In genomic region chr4:109475577-109476553, GRCm38 (mm10) we compare ENCODE assay signal across 8 mouse cellular contexts. TPM values are rescaled to one million over a fixed set of nuclear protein-coding genes. Genes with fewer than 3 reads are reported as not detected.
DNase-seq lines count a peak whose midpoint lies in the region; ATAC-seq and TF ChIP-seq lines count a peak whose summit lies in the region.

No protein-coding gene starts in this region.

- no peaks in the 10 kb centered on the region for H3K9me3 ChIP-seq in embryonic facial prominence, embryonic 10.5 days
- no peaks in the 10 kb centered on the region for H3K9me3 ChIP-seq in limb, embryonic 15.5 days
- H3K9me3 ChIP-seq in midbrain, postnatal 0 days (ENCODE audit: low read length): no peaks in the 10 kb centered on the region
- no peaks in the 10 kb centered on the region for H3K9me3 ChIP-seq in stomach, embryonic 14.5 days (ENCODE audit: control insufficient read depth, low read depth, low read length)

- peak; percentile 54 for DNase-seq in 3134 (ENCODE audit: extremely low read depth, insufficient read length, low spot score)
- DNase-seq in adrenal gland, adult 2 months: peak; percentile 75
- DNase-seq in embryonic facial prominence, embryonic 10.5 days (ENCODE audit: low spot score): peak; percentile 75
- DNase-seq in heart, adult 18-20 months: peak; percentile 55 to 78
- DNase-seq in kidney, adult 18-20 months: peak; percentile 69
- peak; percentile 30 for DNase-seq in midbrain, postnatal 0 days (ENCODE audit: low spot score)

- H3K9ac ChIP-seq in limb, embryonic 15.5 days: peak overlapping the region; percentile 98
- peak overlapping the region; percentile 75 for H3K9ac ChIP-seq in midbrain, postnatal 0 days (replicated peaks; ENCODE audit: low read length, poor library complexity, severe bottlenecking)
- H3K9ac ChIP-seq in stomach, embryonic 14.5 days (replicated peaks; ENCODE audit: low read depth, low read length): peak overlapping the region; percentile 79

- ATAC-seq in limb, embryonic 15.5 days (ENCODE audit: insufficient number of reproducible peaks, low FRiP score, low TSS enrichment, low read depth): peak; percentile 50
- peak; percentile 75 for ATAC-seq in midbrain, postnatal 0 days (ENCODE audit: low FRiP score)
- peak; percentile 65 for ATAC-seq in stomach, embryonic 14.5 days (ENCODE audit: insufficient number of reproducible peaks, insufficient read depth, low FRiP score, low read depth)

- H3K4me2 ChIP-seq in limb, embryonic 15.5 days: peak overlapping the region; percentile 65
- H3K4me2 ChIP-seq in midbrain, postnatal 0 days (ENCODE audit: low read depth, low read length, poor library complexity, severe bottlenecking): peak overlapping the region; percentile 67
- peak overlapping the region; percentile 78 for H3K4me2 ChIP-seq in stomach, embryonic 14.5 days (replicated peaks; ENCODE audit: low read depth, low read length)

- H3K27me3 ChIP-seq in embryonic facial prominence, embryonic 10.5 days (replicated peaks; ENCODE audit: low read depth, poor library complexity, severe bottlenecking): peaks cover 3% of the 10 kb centered on the region; the same call in 1 of the 2 replicates
- H3K27me3 ChIP-seq in limb, embryonic 15.5 days: no peaks in the 10 kb centered on the region
- no peaks in the 10 kb centered on the region for H3K27me3 ChIP-seq in midbrain, postnatal 0 days (ENCODE audit: insufficient read depth, low read length)
- H3K27me3 ChIP-seq in stomach, embryonic 14.5 days (ENCODE audit: control insufficient read depth, insufficient read depth, low read length): no peaks in the 10 kb centered on the region

- under 1% methylated on average over 68 of the region's 68 CpGs for WGBS in embryonic facial prominence, embryonic 10.5 days
- WGBS in limb, embryonic 15.5 days: under 1% methylated on average over 58 of the region's 68 CpGs
- WGBS in midbrain, postnatal 0 days: under 1% methylated on average over 43 of the region's 68 CpGs
- WGBS in stomach, embryonic 14.5 days: under 1% methylated on average over 47 of the region's 68 CpGs

- peak overlapping the region; percentile 88 for H3K4me3 ChIP-seq in embryonic facial prominence, embryonic 10.5 days
- H3K4me3 ChIP-seq in limb, embryonic 15.5 days: peak overlapping the region; percentile 88
- H3K4me3 ChIP-seq in midbrain, postnatal 0 days (ENCODE audit: low read depth, low read length): peak overlapping the region; percentile 60
- H3K4me3 ChIP-seq in stomach, embryonic 14.5 days (ENCODE audit: low read depth, low read length): peak overlapping the region; percentile 76

- peak overlapping the region; percentile 98 for H3K27ac ChIP-seq in embryonic facial prominence, embryonic 10.5 days (replicated peaks)
- H3K27ac ChIP-seq in limb, embryonic 15.5 days: peak overlapping the region; percentile 94
- peak overlapping the region; percentile 80 for H3K27ac ChIP-seq in midbrain, postnatal 0 days (ENCODE audit: low read depth, low read length)
- H3K27ac ChIP-seq in stomach, embryonic 14.5 days (ENCODE audit: low read length): peak overlapping the region; percentile 79

- TF ChIP-seq CTCF in midbrain, postnatal 0 days (IDR thresholded peaks at IDR 0.05): no peak

- H3K36me3 ChIP-seq in embryonic facial prominence, embryonic 10.5 days (replicated peaks): peaks cover 21% of the 10 kb centered on the region
- no peaks in the 10 kb centered on the region for H3K36me3 ChIP-seq in limb, embryonic 15.5 days
- no peaks in the 10 kb centered on the region for H3K36me3 ChIP-seq in midbrain, postnatal 0 days (ENCODE audit: insufficient read depth, low read length)
- no peaks in the 10 kb centered on the region for H3K36me3 ChIP-seq in stomach, embryonic 14.5 days (ENCODE audit: control insufficient read depth, insufficient read depth, low read length)

- peaks cover 13% of the 10 kb centered on the region for H3K4me1 ChIP-seq in embryonic facial prominence, embryonic 10.5 days
- peaks cover 5% of the 10 kb centered on the region; the same call in 1 of the 2 replicates for H3K4me1 ChIP-seq in limb, embryonic 15.5 days
- H3K4me1 ChIP-seq in midbrain, postnatal 0 days (ENCODE audit: insufficient read depth, low read length): no peaks in the 10 kb centered on the region; the same call in 1 of the 2 replicates
- peaks cover 8% of the 10 kb centered on the region; the same call in 1 of the 2 replicates for H3K4me1 ChIP-seq in stomach, embryonic 14.5 days (ENCODE audit: control insufficient read depth, insufficient read depth, low read length)

RNA-seq across cellular contexts. Expression of gene Rnf11, which starts 8.7 kb away (rescaled TPM):
- 100 to 1,000 TPM; 184 to 288 TPM for total RNA-seq in adrenal gland, adult 2 months (2021)
- polyA plus RNA-seq in adrenal gland, adult 2 months (2012; rRNA removed): 159 and 246 TPM in 2 replicates
- polyA plus RNA-seq in embryonic facial prominence, embryonic 10.5 days (2016; fragmentation: Nextera tagmentation; extraction: Ambion mirVana): 22.0 and 22.2 TPM in 2 replicates
- total RNA-seq in heart, adult 18-20 months (2021): 100 to 1,000 TPM in 1 of 2 experiments, 10 to 100 TPM in 1; 94.8 to 102 TPM
- 40.0 and 47.4 TPM in 2 replicates for polyA plus RNA-seq in limb, embryonic 15.5 days (2015; fragmentation: Nextera tagmentation; extraction: Ambion mirVana)
- 158 TPM in 2 replicates for total RNA-seq in midbrain, postnatal 0 days (2014; rRNA removed)
- polyA plus RNA-seq in midbrain, postnatal 0 days (2015; fragmentation: Nextera tagmentation; extraction: Ambion mirVana): 83.4 and 89.3 TPM in 2 replicates
- 40.3 and 47.5 TPM in 2 replicates for polyA plus RNA-seq in stomach, embryonic 14.5 days (2014; fragmentation: Nextera tagmentation; extraction: Ambion mirVana)

RNA-seq across cellular contexts. Expression of gene 4930522H14Rik, which starts 55.2 kb away (rescaled TPM):
- not detected for total RNA-seq in adrenal gland, adult 2 months (2021)
- polyA plus RNA-seq in adrenal gland, adult 2 months (2012; rRNA removed): not detected in 2 replicates
- not detected in 2 replicates for polyA plus RNA-seq in embryonic facial prominence, embryonic 10.5 days (2016; fragmentation: Nextera tagmentation; extraction: Ambion mirVana)
- not detected for total RNA-seq in heart, adult 18-20 months (2021)
- not detected in 2 replicates for polyA plus RNA-seq in limb, embryonic 15.5 days (2015; fragmentation: Nextera tagmentation; extraction: Ambion mirVana)
- total RNA-seq in midbrain, postnatal 0 days (2014; rRNA removed): not detected in 2 replicates
- not detected in 2 replicates for polyA plus RNA-seq in midbrain, postnatal 0 days (2015; fragmentation: Nextera tagmentation; extraction: Ambion mirVana)
- not detected in 2 replicates for polyA plus RNA-seq in stomach, embryonic 14.5 days (2014; fragmentation: Nextera tagmentation; extraction: Ambion mirVana)

Comparison
In these comparisons a context has a peak if more than half of its experiments do, and no peak if none do; other contexts are left out.
1. Peak in every context shown above with its lines: DNase-seq, ATAC-seq, H3K4me3 ChIP-seq and H3K27ac ChIP-seq.